Comparison of ENCODE assay signal across 9 mouse cellular contexts in genomic region chr17:71868828-71869227, GRCm38 (mm10).
DNase-seq lines count a peak whose midpoint lies in the region; ATAC-seq and TF ChIP-seq lines count a peak whose summit lies in the region.
"Had no signal": no experiment of that assay in that cellular context is flagged by ENCODE, and none has a peak within 500 bp of the region (broad histone marks: within the 10 kb centered on the region; RNA-seq: fewer than 3 reads in every experiment).

No protein-coding gene starts in this region.

- no peak overlapping the region; the same call in 1 of the 2 replicates for H3K4me3 ChIP-seq in heart, embryonic 15.5 days
- H3K4me3 ChIP-seq in forebrain, embryonic 13.5 days: no peak overlapping the region
- H3K4me3 ChIP-seq in limb, embryonic 14.5 days (replicated peaks; ENCODE audit: low read length): peak overlapping the region; percentile 49; the same call in 1 of the 2 replicates
- no peak overlapping the region for H3K4me3 ChIP-seq in thymus, adult 2 months (ENCODE audit: control insufficient read depth, insufficient read depth, low read length)

- TF ChIP-seq POLR2A in limb, embryonic 14.5 days (IDR thresholded peaks at IDR 0.05; ENCODE audit: borderline replicate concordance, extremely low read depth, insufficient read depth, insufficient read length): no peak
- TF ChIP-seq POLR2A in thymus, adult 2 months (IDR thresholded peaks at IDR 0.05; ENCODE audit: control insufficient read depth, extremely low read depth, insufficient read depth, low read length, poor library complexity): no peak

- H3K27ac ChIP-seq in heart, embryonic 15.5 days: no peak overlapping the region
- no peak overlapping the region for H3K27ac ChIP-seq in forebrain, embryonic 13.5 days
- H3K27ac ChIP-seq in limb, embryonic 14.5 days (replicated peaks; ENCODE audit: low read depth, low read length): no peak overlapping the region
- no peak overlapping the region for H3K27ac ChIP-seq in thymus, adult 2 months (ENCODE audit: control insufficient read depth, insufficient read depth, low read length)

- no peaks in the 10 kb centered on the region for H3K36me3 ChIP-seq in heart, embryonic 15.5 days
- H3K36me3 ChIP-seq in forebrain, embryonic 13.5 days (ENCODE audit: poor library complexity, severe bottlenecking): no peaks in the 10 kb centered on the region
- no peaks in the 10 kb centered on the region for H3K36me3 ChIP-seq in limb, embryonic 14.5 days (ENCODE audit: control insufficient read depth, insufficient read depth, low read length)
- no peaks in the 10 kb centered on the region for H3K36me3 ChIP-seq in thymus, adult 2 months (ENCODE audit: control insufficient read depth, insufficient read depth, low read length)

- TF ChIP-seq CTCF in thymus, adult 2 months (IDR thresholded peaks at IDR 0.05; ENCODE audit: borderline replicate concordance, control insufficient read depth, extremely low read depth, insufficient read depth, low read length, poor library complexity): no peak

- peak overlapping the region; percentile 92 for H3K4me2 ChIP-seq in heart, embryonic 15.5 days
- H3K4me2 ChIP-seq in forebrain, embryonic 13.5 days: peak overlapping the region; percentile 74
- H3K4me2 ChIP-seq in limb, embryonic 14.5 days (replicated peaks; ENCODE audit: low read depth, low read length, severe bottlenecking): no peak overlapping the region; the same call in 1 of the 2 replicates

- DNase-seq in heart, adult 8-10 months (ENCODE audit: low spot score): no peak
- DNase-seq in Muller cell, postnatal 12 days (ENCODE audit: inconsistent ontology term): peak; percentile 59
- no peak for DNase-seq in limb, embryonic 14.5 days (ENCODE audit: low spot score)
- no peak for DNase-seq in thymus, adult 2 months
- no peak for DNase-seq in cerebellum, adult 9-10 months
- no peak for DNase-seq in thymus, postnatal 10 days (ENCODE audit: low spot score in 2 of 2)
- DNase-seq: gastrocnemius, postnatal 14 days had no signal

- no peaks in the 10 kb centered on the region; the same call in 1 of the 2 replicates for H3K27me3 ChIP-seq in heart, embryonic 15.5 days
- H3K27me3 ChIP-seq in forebrain, embryonic 13.5 days: no peaks in the 10 kb centered on the region
- H3K27me3 ChIP-seq in limb, embryonic 14.5 days (ENCODE audit: control insufficient read depth, insufficient read depth, low read length): no peaks in the 10 kb centered on the region
- H3K27me3 ChIP-seq in thymus, adult 2 months (ENCODE audit: control insufficient read depth, insufficient read depth, low read length): peaks cover 4% of the 10 kb centered on the region; the same call in 1 of the 2 replicates

- H3K9me3 ChIP-seq in heart, embryonic 15.5 days (replicated peaks): no peaks in the 10 kb centered on the region
- H3K9me3 ChIP-seq in forebrain, embryonic 13.5 days (replicated peaks): no peaks in the 10 kb centered on the region
- H3K9me3 ChIP-seq in limb, embryonic 14.5 days (ENCODE audit: control insufficient read depth, low read length): no peaks in the 10 kb centered on the region

- H3K9ac ChIP-seq in heart, embryonic 15.5 days: no peak overlapping the region
- no peak overlapping the region for H3K9ac ChIP-seq in forebrain, embryonic 13.5 days
- no peak overlapping the region for H3K9ac ChIP-seq in limb, embryonic 14.5 days (ENCODE audit: low read depth, low read length, severe bottlenecking)

- peaks cover 11% of the 10 kb centered on the region for H3K4me1 ChIP-seq in heart, embryonic 15.5 days (replicated peaks)
- H3K4me1 ChIP-seq in forebrain, embryonic 13.5 days: peaks cover 8% of the 10 kb centered on the region
- peaks cover 5% of the 10 kb centered on the region; the same call in 1 of the 2 replicates for H3K4me1 ChIP-seq in limb, embryonic 14.5 days (ENCODE audit: control insufficient read depth, insufficient read depth, low read length)
- no peaks in the 10 kb centered on the region for H3K4me1 ChIP-seq in thymus, adult 2 months (replicated peaks; ENCODE audit: control insufficient read depth, insufficient read depth, low read length)

- 86% methylated on average over 12 of the region's 12 CpGs for WGBS in heart, embryonic 15.5 days
- WGBS in forebrain, embryonic 13.5 days: 59% methylated on average over 12 of the region's 12 CpGs
- WGBS in limb, embryonic 14.5 days: 82% methylated on average over 12 of the region's 12 CpGs
- 89% methylated on average over 12 of the region's 12 CpGs for WGBS in thymus, adult 2 months

- ATAC-seq in heart, embryonic 15.5 days (replicated peaks; ENCODE audit: insufficient number of reproducible peaks, insufficient read depth, low FRiP score, low read depth): no peak
- ATAC-seq in forebrain, embryonic 13.5 days: 0 out of 2 replicates have a peak, but pooled peaks have one; percentile 28
- no peak for ATAC-seq in limb, embryonic 14.5 days (ENCODE audit: low FRiP score, low read depth)
